Mouse (Mus musculus): ENCODE data around the gene Trim23.
A peak's percentile ranks its signal among the peaks of the same experiment; 100 is the strongest.
"Not testable (repeated sequence)": the region's sequence is repeated elsewhere in the genome, so short reads cannot be mapped to it uniquely, and the experiment has no call there.

Gene Trim23

GRCm38 (mm10) chr13:104178650-104179121 lies at the start of gene Trim23:
Gene Trim23 (plus strand): TSS chr13:104178797.
- DNase-seq = peak; percentile 99

GRCm38 (mm10) chr13:104132561-104132960 lies 46.0 kb upstream of the Trim23 start:
- no peak for DNase-seq

DNA sequence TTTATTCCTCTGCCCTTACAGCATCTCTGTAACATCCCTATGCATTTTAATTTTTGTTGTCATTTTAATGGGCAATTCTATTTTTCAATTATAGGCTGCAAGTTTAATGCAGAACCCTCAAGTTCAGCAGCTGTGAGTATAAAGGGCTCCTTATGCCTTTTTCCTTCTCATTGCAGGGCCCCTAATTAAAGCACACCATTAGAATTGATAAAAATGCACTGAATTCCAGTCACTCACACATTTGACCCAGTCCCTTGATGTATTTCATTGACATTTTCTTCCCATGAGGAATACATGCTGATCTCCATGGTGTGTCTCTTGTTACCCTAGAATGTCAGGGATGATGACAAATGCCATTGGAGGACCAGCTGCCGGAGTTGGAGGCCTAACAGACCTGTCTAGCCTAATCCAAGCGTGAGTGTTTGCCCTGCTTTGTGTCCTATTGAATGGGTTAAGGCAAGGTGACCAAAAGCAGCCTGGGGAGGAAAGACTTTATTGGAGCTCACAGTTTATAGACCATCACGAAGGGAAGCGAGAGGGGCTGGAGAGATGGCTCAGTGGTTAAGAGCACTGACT lies 44.0 kb upstream of the Trim23 start:
- no peak for DNase-seq

GRCm38 (mm10) chr13:104139369-104140209 lies 39.0 kb upstream of the Trim23 start:
- DNase-seq = peak; percentile 86

- DNase-seq = no peak
Measured at GRCm38 (mm10) chr13:104144871-104145270, 33.7 kb upstream of the Trim23 start.

- DNase-seq = no peak
Measured at GRCm38 (mm10) chr13:104145646-104146045, 33.0 kb upstream of the Trim23 start.

DNA sequence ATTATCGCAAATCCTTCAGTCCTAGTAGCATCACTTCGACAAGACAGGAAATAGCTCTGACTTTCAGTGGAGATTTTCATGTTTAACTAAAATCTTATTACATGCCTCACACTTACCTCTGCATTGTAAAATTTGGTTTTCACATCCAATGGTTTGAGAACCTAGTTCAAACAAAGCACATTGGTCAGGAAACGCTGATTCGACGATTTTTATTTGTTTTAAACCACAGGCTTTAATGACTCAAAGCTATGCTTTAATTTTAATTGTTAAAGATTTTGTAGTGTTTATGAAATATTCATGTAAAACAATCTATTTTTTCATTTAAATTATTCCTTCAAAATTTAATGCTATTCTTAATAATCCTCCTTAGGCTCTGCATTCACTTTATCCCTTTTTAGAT lies 24.4 kb upstream of the Trim23 start:
- no peak for DNase-seq

DNA sequence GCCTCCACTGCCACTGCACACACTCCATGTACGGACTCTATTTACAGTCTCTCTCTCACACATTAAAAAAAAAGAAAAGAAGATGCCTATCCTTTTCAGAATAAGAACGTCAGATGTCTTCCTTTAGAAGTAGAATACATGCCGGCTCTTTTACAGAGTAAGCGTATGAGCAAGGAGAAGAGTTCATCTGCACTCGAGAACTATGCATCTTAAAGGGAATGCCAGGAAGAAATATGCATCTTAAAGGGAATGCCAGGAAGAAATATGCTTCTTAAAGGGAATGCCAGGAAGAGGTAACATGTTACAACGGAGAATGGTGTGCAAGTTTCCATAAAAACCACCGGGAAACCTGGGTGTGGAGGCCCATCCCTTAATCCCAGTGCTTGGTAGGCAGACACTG lies 23.5 kb upstream of the Trim23 start:
- DNase-seq = no peak

DNA sequence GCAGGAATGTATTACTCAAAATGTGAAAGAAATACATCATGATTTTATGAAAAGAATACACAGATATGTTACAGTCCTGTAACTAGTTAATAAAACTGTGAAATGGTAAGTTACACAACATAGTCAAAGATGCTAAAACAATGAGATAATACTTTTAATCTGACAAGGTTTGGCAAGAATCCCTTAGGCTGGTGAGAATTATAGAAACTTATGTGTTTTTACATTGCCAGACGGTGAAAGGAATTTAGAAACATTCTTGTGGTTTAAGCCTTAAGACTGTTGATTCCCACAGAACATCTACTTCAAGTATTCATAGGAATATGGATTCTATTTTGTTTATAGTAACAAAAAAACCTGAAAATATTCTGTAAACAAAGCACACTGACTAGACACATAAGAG lies 22.9 kb upstream of the Trim23 start:
- DNase-seq = no peak

GRCm38 (mm10) chr13:104171711-104172110 lies 6.9 kb upstream of the Trim23 start:
- no peak for DNase-seq

DNA sequence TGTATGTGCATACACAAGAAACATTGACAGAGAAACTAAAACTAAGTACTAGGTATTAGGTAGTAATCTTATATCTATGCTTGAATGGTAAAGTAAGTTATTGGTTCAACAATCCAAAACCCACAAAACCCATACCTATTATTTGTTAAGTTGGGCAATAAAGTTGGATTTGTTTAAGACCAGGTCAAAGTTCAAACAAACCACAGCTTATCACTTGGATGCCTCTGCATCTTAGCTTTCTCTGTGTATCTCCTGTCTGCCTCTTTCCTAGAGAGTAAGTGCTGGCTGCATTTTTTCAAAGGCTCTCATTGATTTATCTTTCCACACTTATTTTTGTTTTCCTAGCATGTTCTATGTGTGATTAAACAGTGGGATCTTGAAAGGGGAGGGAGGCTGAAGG lies 6.1 kb upstream of the Trim23 start:
- DNase-seq = no peak

- DNase-seq = no peak
Measured at GRCm38 (mm10) chr13:104176874-104177273, 1.7 kb upstream of the Trim23 start.

GRCm38 (mm10) chr13:104177796-104178649 lies 574 bp upstream of the Trim23 start, which contains the start of gene Trappc13:
Gene Trappc13 (minus strand): TSS chr13:104178469.
- peak; percentile 14 for DNase-seq

DNA sequence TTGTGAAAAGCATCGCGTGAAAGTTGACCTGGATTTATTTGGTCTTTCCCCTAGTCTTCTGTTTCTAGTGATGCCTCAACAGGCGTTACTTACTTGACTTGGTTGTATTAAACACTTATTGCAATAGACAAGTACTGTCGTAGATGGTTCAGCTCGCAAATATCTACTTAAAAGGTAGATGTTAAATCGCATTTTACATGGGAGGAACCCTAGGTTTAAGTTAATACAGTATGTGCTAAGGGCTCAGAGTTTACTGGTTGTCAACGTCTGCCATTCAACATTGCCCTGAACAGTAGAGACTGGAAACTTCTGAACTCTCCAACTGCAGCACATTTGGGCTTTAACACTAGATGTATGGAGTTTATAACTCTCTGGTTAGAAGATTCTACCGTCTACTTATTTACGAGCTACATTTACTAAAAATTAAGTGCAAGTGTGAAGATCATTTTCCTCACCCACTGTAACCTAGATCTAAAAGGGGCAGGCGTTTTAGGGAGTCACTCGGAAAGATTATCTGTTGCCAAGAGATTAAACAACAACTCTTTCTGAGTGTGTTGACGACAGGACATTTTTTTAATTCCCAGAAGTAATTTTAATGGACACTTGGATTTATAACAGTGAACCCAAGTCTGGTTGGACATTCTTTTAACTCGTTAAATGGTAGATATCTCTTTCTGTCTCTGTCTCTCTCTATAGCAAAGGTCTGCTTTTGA lies 735 bp downstream of the Trim23 start:
- DNase-seq = no peak

GRCm38 (mm10) chr13:104187357-104187756 lies 8.8 kb downstream of the Trim23 start:
- no peak for DNase-seq

DNA sequence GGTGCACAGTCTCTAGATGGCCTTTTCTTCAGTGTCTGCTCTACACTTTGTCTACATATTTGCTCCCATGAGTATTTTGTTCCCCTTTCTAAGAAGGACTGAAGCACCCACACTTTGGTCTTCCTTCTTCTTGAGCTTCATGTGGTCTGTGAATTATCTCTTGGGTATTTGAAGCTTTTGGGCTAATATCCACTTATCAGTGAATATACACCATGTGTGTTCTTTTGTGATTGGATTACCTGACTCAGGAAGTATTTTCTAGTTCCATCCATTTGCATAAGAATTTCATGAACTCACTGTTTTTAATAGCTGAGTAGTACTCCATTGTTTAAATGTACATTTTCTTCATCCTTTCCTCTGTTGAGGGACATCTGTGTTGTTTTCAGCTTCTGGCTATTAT lies 17.3 kb downstream of the Trim23 start:
- DNase-seq = not testable (repeated sequence)

- DNase-seq = no peak
Measured at GRCm38 (mm10) chr13:104204313-104204712, 25.7 kb downstream of the Trim23 start.

DNA sequence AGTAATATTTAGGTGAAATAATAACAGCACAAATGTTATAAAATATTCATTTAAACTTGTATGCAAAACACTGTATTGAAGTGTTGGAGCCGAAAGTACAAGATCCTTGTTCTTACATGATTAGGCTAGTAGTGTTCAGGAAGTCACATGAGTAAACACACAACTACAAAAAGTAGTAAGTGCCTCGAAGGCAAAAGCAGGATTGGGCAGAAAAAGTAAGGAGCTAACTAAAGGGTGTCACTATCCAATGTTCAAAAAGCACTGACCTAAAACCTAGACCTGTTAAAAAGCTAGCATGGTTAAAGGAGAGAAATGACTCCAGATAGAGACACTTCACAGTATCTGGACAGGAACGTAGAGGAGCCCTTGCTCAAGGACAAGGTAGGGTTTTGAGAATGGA lies 48.9 kb downstream of the Trim23 start:
- no peak for DNase-seq

GRCm38 (mm10) chr13:104228384-104229066 lies 49.9 kb downstream of the Trim23 start, which contains the start of the genes Cenpk and Ppwd1:
Gene Cenpk (plus strand): TSS chr13:104228611.
Gene Ppwd1 (minus strand): TSS chr13:104228843.
- DNase-seq = peak; percentile 97

DNA sequence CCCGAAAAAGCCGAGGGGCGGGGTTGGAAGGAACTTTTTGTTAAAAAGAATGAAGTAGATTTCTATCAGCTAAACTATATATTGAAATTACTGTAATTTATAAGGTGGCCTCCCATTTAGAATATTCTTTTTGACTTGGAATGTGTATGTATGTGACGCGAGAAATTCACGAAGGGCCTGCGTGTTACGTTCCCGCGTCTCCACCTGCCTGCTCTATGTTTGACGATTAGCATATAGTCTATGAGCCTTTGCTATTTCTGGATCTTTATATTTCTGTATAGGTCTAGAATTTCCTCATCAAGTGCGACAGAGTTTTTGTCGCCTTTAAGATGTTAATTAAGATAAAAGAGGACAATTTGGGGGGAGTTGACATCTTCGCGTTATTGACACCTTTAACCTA lies 50.6 kb downstream of the Trim23 start:
- no peak for DNase-seq
